7 mouse cellular contexts compared by ENCODE assay signal in the genomic region with DNA sequence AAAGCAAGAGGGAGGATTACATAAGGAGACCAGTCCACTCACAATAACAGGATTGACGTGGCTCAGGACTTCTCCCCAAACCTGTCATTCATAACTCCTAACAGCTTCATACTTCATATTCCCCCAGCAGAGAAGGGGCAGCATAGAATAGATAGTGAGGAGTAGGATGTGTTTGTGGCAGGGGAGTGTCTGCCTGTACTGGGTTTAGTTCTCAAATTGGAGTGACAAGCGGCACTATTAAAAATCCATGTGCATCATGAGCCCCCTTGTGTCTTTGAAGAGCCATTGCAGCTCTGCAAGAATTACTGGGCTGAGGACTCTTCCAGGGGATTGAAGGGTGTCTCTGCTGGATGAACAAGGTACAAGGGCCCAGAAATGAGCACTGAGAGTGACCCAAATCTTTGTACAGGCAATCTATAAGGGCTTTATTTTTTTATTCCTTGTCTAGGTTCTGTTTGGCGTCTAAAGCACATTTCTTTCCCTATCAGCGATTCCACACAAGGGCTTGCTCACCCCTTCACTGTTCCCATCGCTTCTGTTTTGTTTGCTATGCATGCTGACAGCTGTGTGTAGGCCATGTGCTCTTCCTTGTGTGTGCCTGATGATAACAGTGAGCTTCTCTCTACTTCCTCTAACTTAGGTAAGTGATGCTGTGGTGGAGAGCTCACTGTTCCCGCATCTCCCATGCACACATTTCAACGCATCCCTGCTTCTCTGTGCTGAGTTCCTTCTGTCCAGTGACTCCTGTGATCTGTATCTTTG.
DNase-seq lines count a peak whose midpoint lies in the region; ATAC-seq and TF ChIP-seq lines count a peak whose summit lies in the region.

No protein-coding gene starts in this region.

- H3K4me3 ChIP-seq in liver, embryonic 14.5 days (ENCODE audit: insufficient read depth in 1 of 2, low read depth in 2 of 2, low read length in 2 of 2), result no peak overlapping the region
- no peak overlapping the region for H3K4me3 ChIP-seq in liver, embryonic 12.5 days
- no peak overlapping the region for H3K4me3 ChIP-seq in forebrain, embryonic 13.5 days
- no peak overlapping the region for H3K4me3 ChIP-seq in midbrain, embryonic 16.5 days (ENCODE audit: low read depth, low read length)

- no peak for ATAC-seq in liver, embryonic 14.5 days (ENCODE audit: insufficient read depth)
- no peak for ATAC-seq in liver, embryonic 12.5 days
- peak; percentile 65 for ATAC-seq in forebrain, embryonic 13.5 days
- ATAC-seq in midbrain, embryonic 16.5 days, result peak; percentile 64; the same call in 1 of the 2 replicates
- ATAC-seq in CD4-positive, CD25-positive, alpha-beta regulatory T cell, adult 4 months, result no peak

- no peak for DNase-seq in liver, embryonic 14.5 days (ENCODE audit: low read depth in 3 of 3, low spot score in 3 of 3)
- peak; percentile 36 for DNase-seq in cerebellum, adult 11 months
- no peak for DNase-seq in right cerebral cortex, adult 18-20 months

- H3K27ac ChIP-seq in liver, embryonic 14.5 days, result no peak overlapping the region
- H3K27ac ChIP-seq in liver, embryonic 12.5 days, result no peak overlapping the region
- no peak overlapping the region for H3K27ac ChIP-seq in forebrain, embryonic 13.5 days
- no peak overlapping the region for H3K27ac ChIP-seq in midbrain, embryonic 16.5 days (ENCODE audit: low read length)

- H3K9me3 ChIP-seq in liver, embryonic 14.5 days (ENCODE audit: control insufficient read depth, low read length), result no peaks in the 10 kb centered on the region
- H3K9me3 ChIP-seq in liver, embryonic 12.5 days (replicated peaks), result no peaks in the 10 kb centered on the region
- no peaks in the 10 kb centered on the region for H3K9me3 ChIP-seq in forebrain, embryonic 13.5 days (replicated peaks)
- no peaks in the 10 kb centered on the region for H3K9me3 ChIP-seq in midbrain, embryonic 16.5 days (replicated peaks; ENCODE audit: control insufficient read depth, low read length, poor library complexity, severe bottlenecking)

- no peaks in the 10 kb centered on the region for H3K27me3 ChIP-seq in liver, embryonic 14.5 days (ENCODE audit: control insufficient read depth, insufficient read depth, low read length)
- no peaks in the 10 kb centered on the region for H3K27me3 ChIP-seq in liver, embryonic 12.5 days (replicated peaks)
- H3K27me3 ChIP-seq in forebrain, embryonic 13.5 days, result no peaks in the 10 kb centered on the region
- no peaks in the 10 kb centered on the region for H3K27me3 ChIP-seq in midbrain, embryonic 16.5 days (ENCODE audit: control insufficient read depth, insufficient read depth, low read depth, low read length)

- H3K4me2 ChIP-seq in liver, embryonic 14.5 days (ENCODE audit: low read depth), result no peak overlapping the region
- H3K4me2 ChIP-seq in liver, embryonic 12.5 days, result no peak overlapping the region
- no peak overlapping the region for H3K4me2 ChIP-seq in forebrain, embryonic 13.5 days
- H3K4me2 ChIP-seq in midbrain, embryonic 16.5 days (ENCODE audit: low read length), result no peak overlapping the region

- no peaks in the 10 kb centered on the region for H3K4me1 ChIP-seq in liver, embryonic 14.5 days (replicated peaks; ENCODE audit: control insufficient read depth in 2 of 2, insufficient read depth in 2 of 2, low read length in 1 of 2)
- no peaks in the 10 kb centered on the region for H3K4me1 ChIP-seq in liver, embryonic 12.5 days
- H3K4me1 ChIP-seq in forebrain, embryonic 13.5 days, result no peaks in the 10 kb centered on the region
- H3K4me1 ChIP-seq in midbrain, embryonic 16.5 days (ENCODE audit: control insufficient read depth, insufficient read depth, low read length), result no peaks in the 10 kb centered on the region

- no peaks in the 10 kb centered on the region for H3K36me3 ChIP-seq in liver, embryonic 14.5 days (replicated peaks; ENCODE audit: control insufficient read depth, insufficient read depth, low read depth)
- H3K36me3 ChIP-seq in liver, embryonic 12.5 days, result no peaks in the 10 kb centered on the region
- no peaks in the 10 kb centered on the region for H3K36me3 ChIP-seq in forebrain, embryonic 13.5 days (ENCODE audit: poor library complexity, severe bottlenecking)
- no peaks in the 10 kb centered on the region for H3K36me3 ChIP-seq in midbrain, embryonic 16.5 days (ENCODE audit: control insufficient read depth, insufficient read depth, low read length)

- TF ChIP-seq EP300 in liver, embryonic 14.5 days (IDR thresholded peaks at IDR 0.05; ENCODE audit: low read depth), result no peak

- TF ChIP-seq CTCF in liver, embryonic 14.5 days (IDR thresholded peaks at IDR 0.05; ENCODE audit: low read depth), result peak; percentile 35

- 40% methylated on average over 7 of the region's 7 CpGs for WGBS in liver, embryonic 14.5 days (ENCODE audit: insufficient replicate concordance)
- 45% methylated on average over 7 of the region's 7 CpGs for WGBS in liver, embryonic 12.5 days (ENCODE audit: insufficient replicate concordance)
- WGBS in forebrain, embryonic 13.5 days, result 68% methylated on average over 7 of the region's 7 CpGs
- WGBS in midbrain, embryonic 16.5 days, result 62% methylated on average over 7 of the region's 7 CpGs

- no peak overlapping the region for H3K9ac ChIP-seq in liver, embryonic 14.5 days (replicated peaks)
- no peak overlapping the region for H3K9ac ChIP-seq in liver, embryonic 12.5 days
- no peak overlapping the region for H3K9ac ChIP-seq in forebrain, embryonic 13.5 days
- no peak overlapping the region for H3K9ac ChIP-seq in midbrain, embryonic 16.5 days (ENCODE audit: low read depth, low read length)

Comparison
In these comparisons a context has a peak if more than half of its experiments do, and no peak if none do; other contexts are left out.
1. ATAC-seq: peak in forebrain, embryonic 13.5 days (single experiment) and midbrain, embryonic 16.5 days (single experiment); none in liver, embryonic 14.5 days (single experiment), liver, embryonic 12.5 days (single experiment) and CD4-positive, CD25-positive, alpha-beta regulatory T cell, adult 4 months (single experiment).